Mouse (Mus musculus) liver, adult 2 months (tissue): ENCODE measurements around the gene Mog. TPM values are rescaled to one million over a fixed set of nuclear protein-coding genes. Genes with fewer than 3 reads are reported as not detected.

Experiments used
- DNase-seq: peaks from one replicate; pipeline ENCODE4 v3.0.0-alpha.2; 2011; ENCODE audit warnings: low read depth, low spot score; ENCODE audit errors: extremely low read depth
- H3K27ac ChIP-seq: fragments of 200-500 bp; replicated peaks from 2 replicates; pipeline ENCODE4 v1.5.1; 2012; ENCODE audit warnings: low read depth, mild to moderate bottlenecking, control low read depth, inconsistent platforms, low read length; ENCODE audit not compliant: insufficient read depth
- H3K27me3 ChIP-seq: fragments of 200-500 bp; 2 replicates; pipeline ENCODE4 v1.6.1; 2012; ENCODE audit warnings: mild to moderate bottlenecking, moderate library complexity, low read length, inconsistent platforms; ENCODE audit not compliant: control insufficient read depth, insufficient read depth
- H3K36me3 ChIP-seq: fragments of 200-500 bp; 2 replicates; pipeline ENCODE4 v1.6.1; 2012; ENCODE audit warnings: low read length, inconsistent platforms; ENCODE audit not compliant: control insufficient read depth, insufficient read depth
- H3K4me1 ChIP-seq: fragments of 200-500 bp; 2 replicates; pipeline ENCODE4 v1.6.1; 2011; ENCODE audit warnings: low read length; ENCODE audit not compliant: control insufficient read depth, insufficient read depth
- H3K4me3 ChIP-seq: fragments of 200-500 bp; 2 replicates; pipeline ENCODE4 v1.5.1; 2011; ENCODE audit warnings: low read depth, mild to moderate bottlenecking, control low read depth, low read length, moderate library complexity; ENCODE audit not compliant: insufficient read depth
- H3K79me2 ChIP-seq: fragments of 200-500 bp; 2 replicates; pipeline ENCODE4 v1.6.1; 2012; ENCODE audit warnings: inconsistent platforms, mild to moderate bottlenecking, low read length, moderate library complexity; ENCODE audit not compliant: control insufficient read depth, insufficient read depth
- H3K9ac ChIP-seq: fragments of 200-500 bp; 2 replicates; pipeline ENCODE4 v1.6.1; 2012; ENCODE audit warnings: low read depth, mild to moderate bottlenecking, control low read depth, inconsistent platforms, low read length
- CTCF ChIP-seq: fragments of 200-500 bp; IDR thresholded peaks from 2 replicates; pipeline ENCODE4 v1.5.1; 2011; ENCODE audit warnings: low read depth, low read length, control low read depth
- POLR2A ChIP-seq: fragments of 200-500 bp; IDR thresholded peaks from 2 replicates; pipeline ENCODE4 v1.6.1; 2011; ENCODE audit warnings: low read length, control low read depth; ENCODE audit not compliant: insufficient read depth; ENCODE audit errors: extremely low read depth
- WGBS: fragments of 180-500 bp; shearing (Covaris S2); methylation state at CpG from one replicate; pipeline ENCODE4 v1.1.7; 2018; 5-methylcytosine and 5-hydroxymethylcytosine counted together
- polyA plus RNA-seq: library from polyadenylated mRNA; depleted of rRNA; stranded (reverse); fragments of >200 nt; gene quantifications from 2 replicates; pipeline ENCODE4 v1.2.3, GENCODE M21; 2012
- total RNA-seq: library from RNA; depleted of rRNA; stranded (reverse); fragments of >200 nt; gene quantifications from 2 replicates; pipeline ENCODE4 v1.2.3, GENCODE M21; 2014

Mog gene
- total and polyA plus RNA-seq, 2 experiments, result not detected

- no peaks in the 10 kb centered on the region for H3K36me3 ChIP-seq
- 91% methylated on average over 3 of the region's 3 CpGs for WGBS
- DNase-seq, result no peak
- no peak overlapping the region for H3K9ac ChIP-seq
- no peak overlapping the region for H3K4me3 ChIP-seq
- TF ChIP-seq POLR2A, result no peak
- TF ChIP-seq CTCF, result no peak
- no peaks in the 10 kb centered on the region for H3K27me3 ChIP-seq
- no peaks in the 10 kb centered on the region for H3K4me1 ChIP-seq
- H3K27ac ChIP-seq, result no peak overlapping the region
- H3K79me2 ChIP-seq, result no peaks in the 10 kb centered on the region
Observed at GRCm38 (mm10) chr17:37018328-37018727, 4.9 kb downstream of the Mog start.

DNA sequence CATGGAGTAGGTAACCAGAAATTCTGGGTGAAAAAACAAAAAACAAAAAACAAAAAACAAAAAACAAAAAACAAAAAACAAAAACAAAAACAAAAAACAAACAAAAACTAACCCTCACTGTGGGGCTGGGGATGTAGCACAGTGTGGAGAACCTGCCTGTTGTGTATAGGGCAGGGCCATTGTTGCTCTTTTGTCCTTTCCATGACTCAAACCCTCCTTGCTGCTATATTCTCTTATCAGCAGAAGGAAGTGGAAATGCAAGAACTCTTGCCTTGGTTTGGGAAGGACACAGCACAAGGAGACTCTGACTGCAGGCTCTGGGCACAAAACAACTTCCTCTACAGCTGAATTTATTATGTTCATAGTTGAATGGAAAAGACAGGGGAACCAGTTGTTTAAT lies 6.9 kb downstream of the Mog start:
- DNase-seq, result no peak
- H3K9ac ChIP-seq, result no peak overlapping the region
- no peaks in the 10 kb centered on the region for H3K27me3 ChIP-seq
- H3K4me1 ChIP-seq, result no peaks in the 10 kb centered on the region
- TF ChIP-seq POLR2A (no peak), CTCF (no peak)
- H3K79me2 ChIP-seq, result no peaks in the 10 kb centered on the region
- H3K4me3 ChIP-seq, result no peak overlapping the region
- H3K36me3 ChIP-seq, result no peaks in the 10 kb centered on the region
- H3K27ac ChIP-seq, result no peak overlapping the region

DNA sequence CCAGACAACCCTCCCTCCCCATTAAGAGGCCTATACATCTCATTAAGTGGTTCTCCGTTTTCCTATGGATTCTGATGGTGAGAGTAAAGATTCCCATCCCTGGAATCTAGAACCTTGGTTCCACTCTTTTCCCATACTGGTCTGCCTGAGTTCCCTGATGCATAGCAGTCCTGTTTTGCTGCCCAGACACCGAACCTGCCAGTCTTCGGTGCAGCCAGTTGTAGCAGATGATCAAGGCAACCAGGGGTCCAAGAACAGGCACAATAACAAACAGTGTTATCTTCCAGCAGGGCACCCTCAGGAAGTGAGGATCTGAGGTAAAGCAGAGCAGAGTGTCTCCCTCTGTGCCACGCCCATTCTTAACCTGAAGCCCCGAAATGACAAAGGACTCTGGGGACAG lies 11.1 kb downstream of the Mog start:
- Histone ChIP-seq H3K4me1 (no peaks in the 10 kb centered on the region), H3K4me3 (no peak overlapping the region), H3K79me2 (no peaks in the 10 kb centered on the region), H3K27me3 (no peaks in the 10 kb centered on the region), H3K9ac (no peak overlapping the region), H3K36me3 (no peaks in the 10 kb centered on the region), H3K27ac (no peak overlapping the region)
- 73% methylated on average over 5 of the region's 5 CpGs for WGBS
- no peak for DNase-seq
- no peak for TF ChIP-seq POLR2A
- no peak for TF ChIP-seq CTCF

GRCm38 (mm10) chr17:37011719-37012118 lies 11.5 kb downstream of the Mog start:
- Histone ChIP-seq H3K79me2 (no peaks in the 10 kb centered on the region), H3K4me3 (no peak overlapping the region), H3K4me1 (no peaks in the 10 kb centered on the region), H3K27ac (no peak overlapping the region), H3K27me3 (no peaks in the 10 kb centered on the region), H3K36me3 (no peaks in the 10 kb centered on the region), H3K9ac (no peak overlapping the region)
- DNase-seq, result no peak
- no peak for TF ChIP-seq POLR2A
- no peak for TF ChIP-seq CTCF
- 84% methylated on average over 3 of the region's 3 CpGs for WGBS

DNA sequence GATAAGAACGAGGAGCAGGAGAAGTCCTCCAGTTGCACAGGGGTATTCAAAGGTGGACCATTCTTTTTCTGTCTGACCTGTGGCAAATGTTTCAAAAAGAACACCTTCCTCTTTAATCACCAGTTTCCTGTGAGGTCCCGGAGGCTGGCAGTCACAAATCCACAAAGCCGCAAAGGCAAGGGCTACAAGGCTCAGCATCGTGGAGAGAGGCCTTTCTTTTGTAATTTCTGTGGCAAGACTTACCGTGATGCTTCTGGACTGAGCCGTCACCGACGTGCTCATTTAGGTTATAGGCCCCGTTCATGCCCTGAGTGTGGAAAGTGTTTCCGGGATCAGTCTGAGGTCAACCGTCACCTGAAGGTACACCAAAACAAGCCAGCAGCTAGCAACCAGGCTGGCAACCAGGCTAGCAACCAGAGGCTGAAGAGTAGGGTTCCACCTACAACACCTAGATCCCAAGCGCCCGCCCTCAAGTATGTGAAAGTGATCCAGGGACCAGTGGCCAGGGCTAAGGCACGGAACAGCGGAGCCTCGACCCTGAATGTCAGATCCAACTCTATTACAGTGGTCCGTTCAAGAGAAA lies 13.6 kb downstream of the Mog start:
- Histone ChIP-seq H3K79me2 (no peaks in the 10 kb centered on the region), H3K27ac (no peak overlapping the region), H3K36me3 (no peaks in the 10 kb centered on the region), H3K4me3 (no peak overlapping the region), H3K9ac (no peak overlapping the region), H3K27me3 (no peaks in the 10 kb centered on the region), H3K4me1 (no peaks in the 10 kb centered on the region)
- TF ChIP-seq CTCF, result no peak
- TF ChIP-seq POLR2A, result no peak
- DNase-seq, result no peak
- WGBS, result 90% methylated on average over 17 of the region's 17 CpGs

DNA sequence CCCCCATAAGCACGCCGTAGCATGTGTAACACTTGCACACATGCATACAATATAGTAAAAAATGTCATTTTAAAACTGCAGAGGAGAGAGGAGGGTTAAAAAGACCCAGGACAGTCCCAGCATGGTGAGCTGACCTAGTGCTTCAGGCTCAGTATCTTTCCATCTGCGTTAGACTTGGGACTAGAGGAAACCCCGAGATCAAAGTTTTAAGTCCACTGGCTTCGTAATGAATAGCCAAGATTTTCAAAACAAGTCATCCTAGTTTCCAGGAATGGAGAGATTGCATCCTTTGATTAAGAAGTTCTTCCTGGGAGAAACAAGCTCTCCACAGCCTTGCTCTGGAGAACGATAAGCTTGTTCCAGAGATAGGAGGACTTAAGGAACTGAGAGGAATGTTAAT lies 15.0 kb downstream of the Mog start:
- no peak for DNase-seq
- Histone ChIP-seq H3K27me3 (0 out of 2 replicates have a peak, but pooled peaks cover 2% of the 10 kb centered on the region), H3K4me1 (no peaks in the 10 kb centered on the region), H3K36me3 (no peaks in the 10 kb centered on the region), H3K4me3 (no peak overlapping the region), H3K27ac (no peak overlapping the region), H3K79me2 (no peaks in the 10 kb centered on the region), H3K9ac (no peak overlapping the region)
- TF ChIP-seq CTCF, result no peak
- TF ChIP-seq POLR2A, result no peak
- WGBS, result 87% methylated on average over 6 of the region's 6 CpGs

- Histone ChIP-seq H3K27ac (no peak overlapping the region), H3K4me1 (no peaks in the 10 kb centered on the region), H3K4me3 (no peak overlapping the region), H3K36me3 (no peaks in the 10 kb centered on the region), H3K79me2 (no peaks in the 10 kb centered on the region), H3K9ac (no peak overlapping the region), H3K27me3 (0 out of 2 replicates have a peak, but pooled peaks cover 5% of the 10 kb centered on the region)
- WGBS, result 59% methylated on average over 4 of the region's 4 CpGs
- no peak for DNase-seq
- TF ChIP-seq POLR2A (no peak), CTCF (no peak)
Observed at GRCm38 (mm10) chr17:37003366-37003765, 19.8 kb downstream of the Mog start.
